Mouse (Mus musculus) testis, adult 2 months (tissue): Measurements from ENCODE around the gene Gab1.

ENCODE experiments used
- CTCF ChIP-seq: fragments of 200-500 bp; IDR thresholded peaks from 2 replicates; pipeline ENCODE4 v1.5.1; 2012; ENCODE audit warnings: low read depth, mild to moderate bottlenecking, inconsistent platforms, low read length, moderate library complexity; ENCODE audit not compliant: control insufficient read depth, insufficient read depth, insufficient replicate concordance
- POLR2A ChIP-seq: fragments of 200-500 bp; IDR thresholded peaks from 2 replicates; pipeline ENCODE4 v1.6.1; 2012; ENCODE audit warnings: low read depth, mild to moderate bottlenecking, inconsistent platforms, low read length, moderate library complexity; ENCODE audit not compliant: control insufficient read depth

DNA sequence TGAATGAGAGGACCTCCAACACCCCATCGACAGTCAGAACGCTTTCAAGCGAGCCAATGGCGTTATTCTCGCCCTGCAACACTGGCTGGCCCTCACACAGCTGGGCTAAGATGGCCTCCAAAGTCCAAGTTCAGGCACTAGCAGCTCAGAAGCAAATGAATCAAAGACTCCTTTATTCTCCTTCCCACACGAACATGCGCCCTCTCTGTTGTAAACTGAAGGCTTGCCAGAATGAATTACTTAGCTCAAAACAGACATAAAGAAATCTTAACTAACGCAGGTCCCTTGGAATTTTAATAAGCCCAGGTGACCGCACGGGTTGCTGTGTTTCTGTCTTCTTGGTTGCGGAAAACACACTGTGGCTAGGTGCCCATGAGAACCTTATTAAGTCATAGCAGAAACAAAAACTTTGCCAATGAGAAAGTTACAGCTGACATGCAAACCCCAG, 10.4 kb downstream of the Gab1 start:
- TF ChIP-seq CTCF (no peak), POLR2A (no peak)
